Mouse (Mus musculus): Measurements from ENCODE around the gene Spcs3. TPM values are rescaled to one million over a fixed set of nuclear protein-coding genes. Genes with fewer than 3 reads are reported as not detected.

Gene Spcs3
- polyA plus RNA-seq, 1 experiment, result 58.3 TPM

DNA sequence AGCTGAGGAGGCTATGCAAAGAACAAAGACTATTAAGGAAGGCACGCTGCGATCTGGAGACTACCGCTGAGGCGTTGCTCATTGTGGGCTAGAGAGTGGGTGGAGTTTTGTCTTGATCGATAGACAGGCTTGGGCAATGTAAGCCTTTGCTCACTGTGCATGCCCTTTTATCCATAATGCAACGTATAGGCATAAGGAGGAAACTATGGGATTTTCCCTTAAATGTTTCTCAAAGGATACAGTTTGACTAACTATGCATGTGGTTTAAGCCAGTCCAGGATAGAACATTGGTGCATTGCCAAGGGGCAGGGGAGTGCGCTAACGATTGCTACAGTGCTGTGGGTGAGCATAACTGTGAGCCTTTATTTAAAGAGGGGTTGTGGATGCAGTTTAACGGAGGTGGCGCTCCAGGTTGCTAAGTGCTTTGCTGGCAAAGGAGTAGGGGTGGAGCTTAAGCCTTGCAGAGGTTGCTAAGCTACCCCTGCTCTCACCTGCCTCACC is 20.5 kb downstream of the Spcs3 start:
- H3K27ac ChIP-seq (ENCODE audit: insufficient read depth, low read depth, low read length), result no peak overlapping the region
- TF ChIP-seq CTCF (IDR thresholded peaks at IDR 0.05; ENCODE audit: low read depth, low read length) (no peak), POLR2A (IDR thresholded peaks at IDR 0.05; ENCODE audit: borderline replicate concordance, low read depth, low read length) (no peak)
- H3K4me3 ChIP-seq (ENCODE audit: insufficient read depth, low read length), result no peak overlapping the region
- no peaks in the 10 kb centered on the region for H3K4me1 ChIP-seq (ENCODE audit: control insufficient read depth, insufficient read depth, low read length)

DNA sequence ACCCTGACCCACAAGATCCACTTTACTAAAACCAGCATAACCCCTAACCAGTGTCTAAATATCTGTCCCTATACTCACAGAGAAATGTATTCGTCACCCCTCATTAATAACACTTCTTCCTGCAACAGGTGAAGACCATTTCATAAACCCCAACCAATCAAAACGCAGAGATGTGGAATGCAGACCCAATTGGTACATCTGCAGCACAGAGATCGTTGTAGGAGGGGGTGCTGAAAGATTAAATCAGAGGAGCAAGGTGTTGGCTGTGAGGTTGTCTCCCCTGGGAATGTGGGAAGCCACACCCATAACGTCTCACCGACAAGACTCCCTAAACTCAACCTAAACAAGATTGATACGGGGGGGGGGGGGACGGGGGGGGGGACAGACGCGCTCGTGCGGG is 21.0 kb downstream of the Spcs3 start:
- Histone ChIP-seq H3K27ac (ENCODE audit: insufficient read depth, low read depth, low read length) (no peak overlapping the region), H3K4me1 (ENCODE audit: control insufficient read depth, insufficient read depth, low read length) (no peaks in the 10 kb centered on the region), H3K4me3 (ENCODE audit: insufficient read depth, low read length) (no peak overlapping the region)
- no peak for TF ChIP-seq POLR2A (IDR thresholded peaks at IDR 0.05; ENCODE audit: borderline replicate concordance, low read depth, low read length)
- no peak for TF ChIP-seq CTCF (IDR thresholded peaks at IDR 0.05; ENCODE audit: low read depth, low read length)

DNA sequence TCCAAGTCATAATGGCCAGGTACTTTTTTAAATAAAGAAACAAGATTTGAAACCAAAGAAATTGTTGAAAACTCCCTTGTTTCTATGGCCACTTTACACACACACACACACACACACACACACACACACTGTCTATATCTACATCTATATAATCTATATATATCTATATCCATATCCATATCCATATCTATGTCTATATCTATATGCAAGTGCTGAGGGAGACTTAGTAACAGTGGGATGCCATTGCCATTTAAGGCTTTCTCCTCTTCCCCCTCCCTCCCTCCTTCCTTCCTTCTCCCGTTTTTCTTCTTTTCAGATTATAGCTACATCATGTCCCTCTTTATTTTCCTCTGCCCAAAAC is 21.7 kb downstream of the Spcs3 start:
- no peak overlapping the region for H3K27ac ChIP-seq (ENCODE audit: insufficient read depth, low read depth, low read length)
- H3K4me3 ChIP-seq (ENCODE audit: insufficient read depth, low read length), result no peak overlapping the region
- TF ChIP-seq POLR2A (IDR thresholded peaks at IDR 0.05; ENCODE audit: borderline replicate concordance, low read depth, low read length) (no peak), CTCF (IDR thresholded peaks at IDR 0.05; ENCODE audit: low read depth, low read length) (no peak)
- no peaks in the 10 kb centered on the region for H3K4me1 ChIP-seq (ENCODE audit: control insufficient read depth, insufficient read depth, low read length)

DNA sequence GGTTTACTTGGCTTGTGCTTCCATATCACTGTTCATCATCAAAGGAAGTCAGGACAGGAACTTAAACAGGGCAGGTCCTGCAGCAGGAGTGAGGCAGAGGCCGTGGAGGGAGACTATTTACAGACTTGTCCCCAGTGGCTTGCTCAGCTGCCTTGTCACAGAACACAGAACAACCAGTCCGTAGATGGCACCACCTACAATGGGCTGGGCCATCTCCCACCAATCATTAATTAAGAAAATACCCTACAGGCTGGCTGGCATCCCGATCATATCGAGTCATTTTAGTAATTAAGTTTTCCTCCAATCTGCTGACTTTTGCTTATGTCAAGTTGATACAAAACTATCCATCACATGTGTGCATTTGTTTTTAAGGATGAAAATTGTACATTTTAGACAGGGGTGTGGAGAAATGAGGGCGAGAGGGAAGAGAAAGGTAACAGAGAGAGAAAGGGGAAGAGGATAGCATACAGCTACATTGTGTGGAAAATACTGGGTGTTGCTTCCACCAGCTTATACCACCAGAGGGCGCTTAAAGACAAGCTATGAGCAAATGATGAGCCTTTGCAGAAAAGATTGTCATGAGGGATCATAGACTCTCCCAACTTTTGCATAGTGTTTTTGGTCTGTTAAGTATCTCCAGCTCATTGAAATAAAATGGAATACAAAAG is 22.2 kb downstream of the Spcs3 start:
- Histone ChIP-seq H3K4me3 (ENCODE audit: insufficient read depth, low read length) (peak overlapping the region; percentile 2; the same call in 1 of the 2 replicates), H3K4me1 (ENCODE audit: control insufficient read depth, insufficient read depth, low read length) (no peaks in the 10 kb centered on the region)
- TF ChIP-seq POLR2A (IDR thresholded peaks at IDR 0.05; ENCODE audit: borderline replicate concordance, low read depth, low read length) (no peak), CTCF (IDR thresholded peaks at IDR 0.05; ENCODE audit: low read depth, low read length) (no peak)

DNA sequence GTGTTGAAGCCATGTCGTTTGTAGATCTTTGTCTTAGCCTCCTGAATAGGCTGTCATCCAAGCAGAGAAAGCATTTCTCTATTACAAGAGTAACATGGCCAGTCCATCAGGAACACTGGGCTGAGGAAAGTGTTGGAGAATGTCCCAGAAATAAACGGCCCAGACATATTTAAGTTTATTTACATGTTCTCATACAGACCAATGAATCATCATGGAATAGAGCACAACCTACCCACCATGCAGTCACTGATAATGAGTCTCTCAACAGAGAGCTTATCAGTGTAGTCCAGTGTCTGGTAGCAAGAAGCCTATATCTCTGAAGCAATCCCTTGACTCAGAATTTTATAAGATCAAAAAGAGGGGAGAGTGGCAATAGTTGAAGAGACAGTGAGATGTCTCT is 24.7 kb downstream of the Spcs3 start:
- Histone ChIP-seq H3K4me1 (ENCODE audit: control insufficient read depth, insufficient read depth, low read length) (no peaks in the 10 kb centered on the region), H3K27ac (ENCODE audit: insufficient read depth, low read depth, low read length) (no peak overlapping the region), H3K4me3 (ENCODE audit: insufficient read depth, low read length) (no peak overlapping the region)
- TF ChIP-seq POLR2A (IDR thresholded peaks at IDR 0.05; ENCODE audit: borderline replicate concordance, low read depth, low read length), result no peak
- TF ChIP-seq CTCF (IDR thresholded peaks at IDR 0.05; ENCODE audit: low read depth, low read length), result no peak

More for the DNA sequence above, 22.2 kb downstream of the Spcs3 start:
- no peak overlapping the region for H3K27ac ChIP-seq (ENCODE audit: insufficient read depth, low read depth, low read length)

DNA sequence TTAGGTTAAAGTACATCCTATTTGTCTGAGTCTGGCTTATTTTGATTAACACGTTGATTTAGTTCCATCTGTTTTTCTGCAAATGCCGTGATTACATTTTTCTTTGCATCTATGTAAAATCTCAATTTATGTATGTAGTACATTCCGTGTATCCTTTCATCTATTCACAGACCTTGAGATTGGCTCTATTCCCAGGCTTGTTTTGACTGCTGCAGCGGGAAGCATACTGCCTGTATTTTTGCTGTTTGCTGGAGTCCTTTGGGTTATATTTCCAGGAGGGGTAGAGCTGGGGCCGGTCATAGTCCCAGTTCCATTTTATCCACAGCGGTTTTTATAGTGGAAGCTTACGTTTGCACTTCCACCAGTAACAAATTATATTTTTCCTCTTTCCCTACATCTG is 26.7 kb downstream of the Spcs3 start:
- H3K27ac ChIP-seq (ENCODE audit: insufficient read depth, low read depth, low read length), result no peak overlapping the region
- H3K4me1 ChIP-seq (ENCODE audit: control insufficient read depth, insufficient read depth, low read length), result no peaks in the 10 kb centered on the region
- H3K4me3 ChIP-seq (ENCODE audit: insufficient read depth, low read length), result no peak overlapping the region
- TF ChIP-seq POLR2A (IDR thresholded peaks at IDR 0.05; ENCODE audit: borderline replicate concordance, low read depth, low read length) (no peak), CTCF (IDR thresholded peaks at IDR 0.05; ENCODE audit: low read depth, low read length) (no peak)

DNA sequence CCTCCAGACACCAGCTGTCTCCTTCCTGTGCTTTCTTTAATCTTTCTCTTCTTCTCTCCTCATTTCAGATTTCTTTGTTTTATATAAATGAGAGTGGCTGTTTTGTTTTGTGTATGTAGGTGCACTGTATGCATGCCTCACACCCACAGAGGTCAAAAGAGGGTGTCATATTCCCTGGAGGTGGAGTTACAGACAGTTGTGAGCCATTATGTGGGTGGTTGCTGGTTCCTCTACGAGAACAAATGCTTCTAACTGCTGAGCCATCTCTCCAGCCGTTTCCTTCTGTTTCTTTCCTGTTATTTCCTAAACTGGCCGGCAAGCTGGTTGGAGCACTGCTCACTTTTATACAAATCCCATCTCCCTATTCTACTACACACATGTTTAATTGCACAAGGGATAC is 35.9 kb downstream of the Spcs3 start:
- TF ChIP-seq CTCF (IDR thresholded peaks at IDR 0.05; ENCODE audit: low read depth, low read length) (no peak), POLR2A (IDR thresholded peaks at IDR 0.05; ENCODE audit: borderline replicate concordance, low read depth, low read length) (no peak)
- Histone ChIP-seq H3K4me3 (ENCODE audit: insufficient read depth, low read length) (no peak overlapping the region), H3K27ac (ENCODE audit: insufficient read depth, low read depth, low read length) (no peak overlapping the region), H3K4me1 (ENCODE audit: control insufficient read depth, insufficient read depth, low read length) (no peaks in the 10 kb centered on the region)

DNA sequence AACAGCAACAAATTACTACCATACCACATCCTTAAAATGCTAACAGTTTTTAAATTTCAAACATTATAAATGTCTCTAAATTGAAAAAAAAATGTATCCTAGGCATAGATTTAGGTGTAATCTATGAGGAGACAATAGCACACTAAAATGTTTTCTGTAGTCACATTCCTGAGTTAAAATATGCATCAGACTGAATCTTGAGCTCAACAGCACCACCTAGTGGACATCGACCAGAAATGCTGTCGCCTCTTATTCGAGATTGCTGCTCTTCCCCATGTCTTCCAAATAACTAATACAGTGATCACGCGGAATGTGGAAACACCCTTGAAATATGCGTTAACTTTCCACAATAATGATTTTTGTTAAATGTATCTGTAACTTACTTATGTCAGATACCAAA is 36.7 kb downstream of the Spcs3 start:
- Histone ChIP-seq H3K4me3 (ENCODE audit: insufficient read depth, low read length) (no peak overlapping the region), H3K4me1 (ENCODE audit: control insufficient read depth, insufficient read depth, low read length) (no peaks in the 10 kb centered on the region), H3K27ac (ENCODE audit: insufficient read depth, low read depth, low read length) (no peak overlapping the region)
- TF ChIP-seq CTCF (IDR thresholded peaks at IDR 0.05; ENCODE audit: low read depth, low read length) (no peak), POLR2A (IDR thresholded peaks at IDR 0.05; ENCODE audit: borderline replicate concordance, low read depth, low read length) (no peak)

DNA sequence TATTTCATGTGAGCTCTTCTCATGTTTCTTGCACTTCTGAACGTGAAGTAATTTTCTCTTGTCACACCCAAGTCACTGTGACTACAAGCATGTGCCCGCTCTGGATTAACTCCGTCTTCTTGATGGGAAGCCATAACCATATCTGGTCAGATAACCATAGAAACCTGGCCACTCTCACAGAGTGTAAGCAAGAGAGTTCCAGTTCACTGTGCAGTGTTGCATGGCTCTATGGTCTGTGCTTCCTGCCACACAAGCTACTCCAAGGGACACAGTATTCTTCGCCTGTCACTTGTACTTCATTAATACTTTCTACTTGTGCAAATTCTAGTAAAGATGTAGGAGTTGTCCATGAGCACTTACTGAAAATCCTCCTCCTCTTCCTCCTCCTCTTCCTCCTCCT is 37.9 kb downstream of the Spcs3 start:
- Histone ChIP-seq H3K4me1 (ENCODE audit: control insufficient read depth, insufficient read depth, low read length) (no peaks in the 10 kb centered on the region), H3K27ac (ENCODE audit: insufficient read depth, low read depth, low read length) (no peak overlapping the region), H3K4me3 (ENCODE audit: insufficient read depth, low read length) (no peak overlapping the region)
- TF ChIP-seq POLR2A (IDR thresholded peaks at IDR 0.05; ENCODE audit: borderline replicate concordance, low read depth, low read length) (no peak), CTCF (IDR thresholded peaks at IDR 0.05; ENCODE audit: low read depth, low read length) (no peak)

DNA sequence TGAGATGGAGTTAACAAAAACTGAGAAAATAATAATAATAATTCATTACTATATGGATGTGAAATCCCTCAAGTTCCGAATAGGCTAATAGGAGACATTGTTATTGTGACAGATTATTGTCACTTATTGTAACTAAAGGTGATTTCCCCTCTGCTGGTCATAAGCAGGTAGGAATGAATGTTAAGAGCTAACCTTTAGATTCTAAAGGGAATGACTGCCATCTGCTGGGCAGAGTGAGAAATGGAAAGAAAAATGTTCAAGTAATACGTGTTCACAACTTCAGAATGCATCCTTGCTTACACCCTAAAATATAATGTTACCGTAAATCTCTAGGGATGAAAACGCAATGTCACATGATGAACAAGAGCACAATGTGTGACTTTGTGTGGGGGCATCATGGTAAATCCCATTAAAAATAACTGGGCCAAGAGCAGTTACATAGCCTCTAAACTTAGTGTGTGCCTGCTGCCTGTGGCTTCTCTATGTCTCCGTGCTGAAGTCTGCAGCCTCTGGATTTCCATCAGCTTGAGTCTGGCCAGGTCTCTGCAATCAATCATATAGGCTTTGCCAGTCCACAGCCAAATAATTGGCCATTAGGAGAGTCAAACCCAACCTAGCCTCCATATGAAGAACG is 38.6 kb downstream of the Spcs3 start:
- TF ChIP-seq CTCF (IDR thresholded peaks at IDR 0.05; ENCODE audit: low read depth, low read length) (no peak), POLR2A (IDR thresholded peaks at IDR 0.05; ENCODE audit: borderline replicate concordance, low read depth, low read length) (no peak)
- no peak overlapping the region for H3K4me3 ChIP-seq (ENCODE audit: insufficient read depth, low read length)
- no peak overlapping the region for H3K27ac ChIP-seq (ENCODE audit: insufficient read depth, low read depth, low read length)
- H3K4me1 ChIP-seq (ENCODE audit: control insufficient read depth, insufficient read depth, low read length), result peaks cover 4% of the 10 kb centered on the region; the same call in 1 of the 2 replicates
